Mouse (Mus musculus) small intestine, adult 2 months (tissue): ENCODE data around the gene Zfp1.

Experiments
- CTCF ChIP-seq: fragments of 200-500 bp; IDR thresholded peaks from 2 replicates; pipeline ENCODE4 v1.5.1; 2012; ENCODE audit warnings: low read depth, mild to moderate bottlenecking, control low read depth, inconsistent platforms, low read length, moderate library complexity, mixed read lengths; ENCODE audit not compliant: insufficient replicate concordance, insufficient read length; ENCODE audit errors: extremely low read depth
- POLR2A ChIP-seq: fragments of 200-500 bp; IDR thresholded peaks from 2 replicates; pipeline ENCODE4 v1.6.1; 2012; ENCODE audit warnings: low read depth, mild to moderate bottlenecking, control low read depth, inconsistent platforms, low read length, moderate library complexity

GRCm38 (mm10) chr8:111686881-111687280 is 43.7 kb downstream of the Zfp1 start:
- TF ChIP-seq CTCF (no peak), POLR2A (no peak)
